Mouse (Mus musculus) stomach, embryonic 15.5 days (tissue): Measurements from ENCODE around the gene Gm44965. TPM values are rescaled to one million over a fixed set of nuclear protein-coding genes. Genes with fewer than 3 reads are reported as not detected.

ENCODE experiments used
- ATAC-seq: fragments of 200-750 bp; cut with Nextera tagmentation; 2 replicates; pipeline ENCODE4 v1.8.0; 2017; ENCODE audit warnings: low read depth, moderate number of reproducible peaks, moderate TSS enrichment; ENCODE audit not compliant: insufficient read depth, low FRiP score
- H3K27ac ChIP-seq: fragments of 300-500 bp; sonication (generic); 2 replicates; pipeline ENCODE4 v1.5.1; 2015; ENCODE audit warnings: mild to moderate bottlenecking, inconsistent platforms
- H3K27me3 ChIP-seq: fragments of 300-500 bp; sonication (generic); replicated peaks from 2 replicates; pipeline ENCODE4 v1.6.1; 2015; ENCODE audit warnings: inconsistent platforms
- H3K36me3 ChIP-seq: fragments of 300-500 bp; sonication (generic); 2 replicates; pipeline ENCODE4 v1.6.1; 2015; ENCODE audit warnings: inconsistent platforms
- H3K4me1 ChIP-seq: fragments of 300-500 bp; sonication (generic); 2 replicates; pipeline ENCODE4 v1.6.1; 2015; ENCODE audit warnings: inconsistent platforms
- H3K4me2 ChIP-seq: fragments of 300-500 bp; sonication (generic); 2 replicates; pipeline ENCODE4 v1.6.1; 2015; ENCODE audit warnings: mild to moderate bottlenecking, inconsistent platforms
- H3K4me3 ChIP-seq: fragments of 300-500 bp; sonication (generic); replicated peaks from 2 replicates; pipeline ENCODE4 v1.5.1; 2015; ENCODE audit warnings: inconsistent platforms
- H3K9ac ChIP-seq: fragments of 300-500 bp; sonication (generic); 2 replicates; pipeline ENCODE4 v1.6.1; 2015; ENCODE audit warnings: inconsistent platforms
- H3K9me3 ChIP-seq: fragments of 300-500 bp; sonication (generic); 2 replicates; pipeline ENCODE4 v1.6.1; 2016; ENCODE audit warnings: inconsistent platforms
- WGBS: fragments of 180-500 bp; shearing (Covaris S2); methylation state at CpG from one replicate; pipeline ENCODE4 v1.1.7; 2015; 5-methylcytosine and 5-hydroxymethylcytosine counted together
- polyA plus RNA-seq: library from polyadenylated mRNA; unstranded; fragments of >200 nt; fragmentation: Nextera tagmentation; extraction: Ambion mirVana; gene quantifications from 2 replicates; pipeline ENCODE4 v1.2.1, GENCODE M21; 2015

The Gm44965 gene
- polyA plus RNA-seq, 1 experiment from 2014 or later = not detected

DNA sequence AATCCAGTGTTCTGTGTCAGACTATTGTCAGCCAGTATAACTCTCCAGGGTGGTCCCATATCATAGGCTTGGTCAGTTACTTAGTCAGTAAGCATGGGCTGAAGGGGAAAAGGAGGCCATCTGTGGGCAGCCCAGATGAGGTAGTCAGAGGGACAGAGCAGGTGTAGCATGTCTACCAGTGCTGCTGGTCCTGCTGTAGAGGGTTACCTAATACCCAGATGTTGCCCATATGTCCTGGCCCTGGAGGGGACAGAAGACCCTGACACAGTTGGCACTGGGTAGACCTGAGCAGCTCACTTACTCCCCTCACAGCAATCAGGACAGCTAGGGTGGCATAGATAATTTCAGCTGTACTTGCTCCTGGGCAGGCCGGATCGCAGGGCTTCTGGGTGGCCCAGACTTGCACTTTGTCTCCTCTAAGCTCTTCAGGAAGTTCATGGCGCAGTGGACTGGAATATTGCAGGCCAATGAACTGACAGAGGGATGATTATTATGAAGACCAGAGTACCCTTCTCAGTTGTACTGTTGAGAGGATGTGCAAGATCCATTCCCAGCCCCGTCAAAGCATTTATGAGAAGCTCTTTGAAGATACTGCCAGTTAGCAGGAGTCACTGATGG is 27.9 kb upstream of the Gm44965 start:
- Histone ChIP-seq H3K36me3 (no peaks in the 10 kb centered on the region), H3K9me3 (no peaks in the 10 kb centered on the region), H3K4me3 (no peak overlapping the region), H3K27ac (no peak overlapping the region), H3K27me3 (no peaks in the 10 kb centered on the region), H3K4me2 (no peak overlapping the region), H3K4me1 (peaks cover 18% of the 10 kb centered on the region), H3K9ac (no peak overlapping the region)
- WGBS = 71% methylated on average over 4 of the region's 4 CpGs
- no peak for ATAC-seq

DNA sequence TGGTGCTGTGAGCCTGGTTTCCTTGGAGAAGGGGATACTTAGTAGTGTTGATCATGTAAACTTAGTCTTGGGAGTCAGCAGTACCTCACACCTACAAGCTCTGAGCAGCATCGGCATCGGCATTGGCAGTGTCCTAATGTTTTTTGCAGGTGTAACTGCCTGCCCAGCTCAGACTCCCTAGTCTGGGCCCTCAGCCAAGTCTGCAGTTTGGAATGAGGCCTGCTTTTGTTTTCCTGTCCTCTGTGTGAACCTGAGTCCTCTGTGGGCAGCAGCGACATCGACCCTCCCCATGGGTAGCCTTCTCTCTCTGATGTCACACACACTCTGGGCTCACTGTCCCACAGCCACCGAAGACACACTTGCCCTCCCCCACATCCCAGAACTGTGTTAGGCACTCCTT is 27.4 kb upstream of the Gm44965 start:
- Histone ChIP-seq H3K4me3 (no peak overlapping the region), H3K27me3 (no peaks in the 10 kb centered on the region), H3K4me1 (peaks cover 18% of the 10 kb centered on the region), H3K9me3 (no peaks in the 10 kb centered on the region), H3K9ac (no peak overlapping the region), H3K4me2 (no peak overlapping the region), H3K36me3 (no peaks in the 10 kb centered on the region), H3K27ac (no peak overlapping the region; the same call in 1 of the 2 replicates)
- 0 out of 2 replicates have a peak, but pooled peaks have one; percentile 48 for ATAC-seq
- WGBS = 43% methylated on average over 5 of the region's 5 CpGs

DNA sequence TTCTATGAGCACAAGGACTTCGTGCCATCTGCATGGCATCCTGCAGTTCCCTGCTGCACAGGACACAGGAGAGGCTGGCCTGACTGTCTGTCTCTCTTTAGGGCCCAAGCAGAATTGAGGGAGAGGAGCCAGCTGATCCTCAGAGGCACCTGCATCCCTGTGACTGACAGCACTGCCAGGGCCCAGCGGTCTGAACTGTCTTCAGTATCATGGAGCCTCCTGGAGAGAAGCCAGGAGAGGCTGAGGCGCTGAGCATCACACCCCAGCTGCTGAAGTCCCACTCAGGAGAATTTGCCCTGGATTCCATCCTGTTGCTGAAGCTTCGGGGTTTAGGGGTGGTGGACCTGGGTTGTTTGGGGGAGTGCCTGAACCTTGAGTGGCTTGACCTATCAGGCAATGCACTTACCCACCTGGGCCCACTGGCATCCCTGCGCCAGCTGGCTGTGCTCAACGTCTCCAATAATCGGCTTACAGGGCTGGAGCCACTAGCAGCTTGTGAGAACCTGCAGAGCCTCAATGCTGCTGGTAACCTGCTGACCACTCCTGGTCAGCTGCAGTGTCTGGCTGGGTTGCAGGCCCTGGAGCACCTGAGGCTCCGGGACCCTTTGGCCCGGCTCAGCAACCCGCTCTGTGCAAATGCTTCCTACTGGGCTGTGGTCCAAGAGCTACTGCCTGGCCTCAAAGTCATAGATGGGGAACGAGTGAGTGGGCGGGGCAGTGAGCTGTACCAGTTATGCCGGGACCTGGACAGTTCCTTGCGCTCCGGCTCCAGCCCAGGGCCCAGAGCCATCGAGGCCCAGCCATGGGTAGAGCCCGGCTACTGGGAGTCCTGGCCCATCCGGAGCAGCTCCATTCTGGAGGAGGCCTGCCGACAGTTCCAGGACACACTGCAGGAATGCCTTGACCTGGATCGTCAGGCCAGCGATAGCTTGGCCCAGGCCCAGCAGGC is 25.4 kb upstream of the Gm44965 start:
- peak overlapping the region; percentile 17; the same call in 1 of the 2 replicates for H3K4me2 ChIP-seq
- ATAC-seq = no peak
- H3K27ac ChIP-seq = peak overlapping the region; percentile 67
- no peak overlapping the region for H3K9ac ChIP-seq
- no peak overlapping the region for H3K4me3 ChIP-seq
- H3K4me1 ChIP-seq = peaks cover 26% of the 10 kb centered on the region
- no peaks in the 10 kb centered on the region for H3K36me3 ChIP-seq
- no peaks in the 10 kb centered on the region for H3K9me3 ChIP-seq
- no peaks in the 10 kb centered on the region for H3K27me3 ChIP-seq
- 53% methylated on average over 21 of the region's 21 CpGs for WGBS

DNA sequence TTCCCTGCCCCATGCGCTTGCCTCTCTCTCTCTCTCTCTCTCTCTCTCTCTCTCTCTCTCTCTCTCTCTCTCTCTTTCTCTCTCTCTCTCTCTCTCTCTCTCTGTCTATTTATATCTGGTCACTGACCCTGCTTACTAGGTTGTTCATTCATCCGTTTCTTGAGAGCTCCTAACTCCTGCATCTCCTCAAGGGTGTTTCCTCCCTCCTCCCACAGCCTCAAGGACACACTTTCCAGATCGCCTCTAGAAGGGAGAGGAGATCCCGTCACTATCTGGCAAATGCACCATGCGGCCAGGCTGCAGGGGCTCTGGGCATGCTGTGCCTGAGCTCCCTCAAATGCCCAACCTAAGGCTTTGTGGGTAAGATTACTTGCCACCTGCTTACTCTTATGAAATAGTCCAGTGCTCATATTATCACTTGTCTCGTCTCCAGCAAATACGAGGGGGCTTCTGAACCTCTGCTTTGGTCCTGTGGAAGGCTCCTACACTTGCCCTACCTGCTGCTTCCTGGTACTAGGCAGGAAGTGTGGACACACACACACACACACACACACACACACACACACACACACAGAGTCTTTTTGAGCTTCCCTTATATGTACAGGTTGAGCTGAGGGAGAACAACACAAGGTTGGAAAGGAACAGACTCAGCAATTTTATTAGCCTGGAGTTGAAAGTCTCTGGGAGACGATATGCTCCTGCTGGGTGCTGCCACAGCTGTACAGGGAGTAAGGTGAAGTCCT is 24.5 kb upstream of the Gm44965 start:
- Histone ChIP-seq H3K4me3 (no peak overlapping the region), H3K27me3 (no peaks in the 10 kb centered on the region), H3K4me1 (peaks cover 27% of the 10 kb centered on the region), H3K9me3 (no peaks in the 10 kb centered on the region), H3K36me3 (no peaks in the 10 kb centered on the region), H3K9ac (no peak overlapping the region), H3K27ac (peak overlapping the region; percentile 67; the same call in 1 of the 2 replicates), H3K4me2 (no peak overlapping the region; the same call in 1 of the 2 replicates)
- ATAC-seq = no peak
- 59% methylated on average over 7 of the region's 8 CpGs for WGBS

DNA sequence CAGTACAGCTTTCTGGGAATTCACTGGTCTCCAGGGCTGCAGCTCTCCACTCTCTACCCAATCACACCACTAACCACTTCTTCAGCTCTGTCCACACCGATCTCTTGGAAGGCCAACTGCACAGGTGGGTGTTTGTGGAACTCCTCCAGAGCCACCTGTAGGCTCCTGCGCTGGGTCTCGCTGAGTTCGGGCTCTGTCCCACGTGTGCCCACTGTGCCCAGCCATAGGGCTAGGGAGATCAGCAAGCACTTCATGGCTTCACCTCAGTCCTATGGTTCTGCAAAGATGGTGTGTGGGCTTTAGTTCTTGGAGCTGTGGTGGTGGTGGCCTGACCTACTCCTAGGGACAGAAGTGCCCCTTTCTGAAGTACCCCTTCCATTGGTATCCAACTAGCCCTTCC is 21.7 kb upstream of the Gm44965 start:
- H3K9me3 ChIP-seq = no peaks in the 10 kb centered on the region
- H3K36me3 ChIP-seq = no peaks in the 10 kb centered on the region
- WGBS = 86% methylated on average over 5 of the region's 5 CpGs
- H3K27me3 ChIP-seq = no peaks in the 10 kb centered on the region
- peaks cover 20% of the 10 kb centered on the region for H3K4me1 ChIP-seq
- no peak overlapping the region for H3K9ac ChIP-seq
- peak overlapping the region; percentile 76; the same call in 1 of the 2 replicates for H3K27ac ChIP-seq
- H3K4me2 ChIP-seq = peak overlapping the region; percentile 36
- no peak; the same call in 1 of the 2 replicates for ATAC-seq
- H3K4me3 ChIP-seq = peak overlapping the region; percentile 29

DNA sequence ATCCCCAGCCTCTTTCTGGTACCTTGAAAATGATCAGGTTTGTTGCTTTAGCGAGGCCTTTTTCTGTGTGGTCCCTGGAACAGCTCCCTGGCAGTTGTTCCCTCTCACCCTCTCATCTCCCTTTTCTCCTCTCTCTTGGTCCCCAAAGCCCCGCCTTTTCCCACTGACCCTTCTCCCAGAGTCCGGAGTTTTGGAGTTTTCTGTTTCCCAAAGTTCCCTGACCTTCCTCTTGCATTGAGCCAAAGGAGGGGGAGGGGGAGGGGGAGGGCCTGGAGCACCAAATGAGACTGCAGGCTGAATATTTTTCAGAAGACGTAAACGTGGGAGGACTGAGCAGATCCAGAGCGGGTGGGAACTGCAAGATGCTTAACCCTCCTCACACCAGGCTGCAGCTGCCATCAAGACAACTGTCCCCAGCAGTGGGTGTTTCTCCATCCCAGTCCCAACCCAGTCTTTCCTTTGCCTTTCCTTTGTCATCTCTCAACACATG is 21.1 kb upstream of the Gm44965 start, which contains the start of gene Rarres2:
Rarres2 (minus strand) TSS at position 218 of the 490 bp plus-strand sequence.
- Histone ChIP-seq H3K4me2 (peak within 1 kb of the TSS; percentile 36), H3K9me3 (no peaks in the 10 kb centered on the region), H3K4me3 (peak within 1 kb of the TSS; percentile 29), H3K27me3 (no peaks in the 10 kb centered on the region), H3K9ac (no peak within 1 kb of the TSS), H3K27ac (peak within 1 kb of the TSS; percentile 76), H3K4me1 (peaks cover 20% of the 10 kb centered on the region), H3K36me3 (no peaks in the 10 kb centered on the region)
- 13% methylated on average over 6 of the region's 6 CpGs for WGBS
- ATAC-seq = peak; percentile 73

DNA sequence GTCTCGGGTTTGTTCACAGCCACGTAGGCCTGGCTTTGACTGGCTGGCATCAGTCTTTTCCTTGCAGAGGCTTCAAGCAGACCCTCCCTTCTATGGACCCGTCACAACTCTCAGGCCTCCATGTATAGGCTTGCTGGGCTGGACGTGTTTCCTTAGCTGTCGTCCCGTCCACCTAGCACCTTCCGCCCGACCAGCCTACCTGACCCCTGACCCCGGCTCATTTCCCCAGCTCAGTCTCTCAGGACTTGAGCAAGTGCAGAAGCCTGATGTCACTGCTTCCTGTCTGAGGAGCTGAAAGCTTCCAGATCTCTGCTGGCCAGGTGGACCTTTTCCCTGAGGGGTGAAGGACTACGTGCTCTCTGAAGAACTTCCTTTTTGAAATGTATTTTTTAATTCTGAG is 20.5 kb upstream of the Gm44965 start:
- 32% methylated on average over 10 of the region's 10 CpGs for WGBS

DNA sequence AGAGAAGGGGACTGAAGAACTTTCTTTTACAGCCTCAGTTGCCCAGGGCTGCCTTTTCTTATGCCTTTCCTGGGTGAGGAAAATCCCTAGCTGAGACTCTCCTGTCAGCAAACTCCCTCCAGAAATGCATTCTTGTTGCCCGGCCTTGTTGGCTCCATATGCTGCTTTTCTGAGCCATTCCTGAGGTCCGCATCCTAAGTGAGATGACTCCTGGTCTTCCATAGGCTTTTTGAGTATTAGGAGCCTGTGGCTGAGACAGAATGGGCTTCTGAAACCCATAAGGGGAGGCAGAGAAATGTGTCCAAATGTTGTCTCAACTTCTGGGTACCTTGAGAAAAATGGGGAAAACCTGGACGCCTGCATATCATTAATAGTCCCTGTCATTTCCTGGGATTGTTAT is 19.8 kb upstream of the Gm44965 start:
- no peaks in the 10 kb centered on the region for H3K36me3 ChIP-seq
- peaks cover 9% of the 10 kb centered on the region for H3K4me1 ChIP-seq
- peak overlapping the region; percentile 54 for H3K27ac ChIP-seq
- no peak overlapping the region for H3K4me2 ChIP-seq
- no peak overlapping the region for H3K4me3 ChIP-seq
- 60% methylated on average over 3 of the region's 3 CpGs for WGBS
- no peak for ATAC-seq
- no peak overlapping the region for H3K9ac ChIP-seq
- no peaks in the 10 kb centered on the region for H3K9me3 ChIP-seq
- no peaks in the 10 kb centered on the region for H3K27me3 ChIP-seq

More for the DNA sequence above, 20.5 kb upstream of the Gm44965 start:
- H3K4me3 ChIP-seq = no peak overlapping the region
- peak overlapping the region; percentile 62 for H3K27ac ChIP-seq
- no peaks in the 10 kb centered on the region for H3K36me3 ChIP-seq
- no peak overlapping the region for H3K9ac ChIP-seq
- H3K4me1 ChIP-seq = peaks cover 15% of the 10 kb centered on the region
- H3K9me3 ChIP-seq = no peaks in the 10 kb centered on the region
- ATAC-seq = no peak
- H3K4me2 ChIP-seq = no peak overlapping the region
- H3K27me3 ChIP-seq = no peaks in the 10 kb centered on the region

DNA sequence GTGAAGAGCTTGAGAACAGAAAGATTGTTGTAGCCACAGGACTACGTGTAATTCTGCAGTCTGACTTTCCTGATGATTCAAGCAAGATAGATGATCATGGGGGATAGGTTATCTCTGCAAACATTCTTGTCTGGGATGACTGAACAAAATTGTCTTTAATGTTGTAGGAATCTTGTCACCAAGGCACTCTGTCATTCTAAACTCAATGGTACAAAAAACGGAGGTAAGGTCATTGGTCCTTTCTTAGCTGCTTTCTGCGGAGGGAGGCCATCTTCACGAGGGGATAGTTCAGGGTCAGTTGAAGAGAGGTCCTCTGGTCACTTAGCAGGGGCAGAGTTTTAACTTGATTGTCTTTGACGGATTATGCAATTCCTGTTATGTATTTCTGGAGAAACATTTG is 15.0 kb upstream of the Gm44965 start:
- H3K27ac ChIP-seq = peak overlapping the region; percentile 78
- H3K4me2 ChIP-seq = no peak overlapping the region
- H3K4me1 ChIP-seq = peaks cover 3% of the 10 kb centered on the region; the same call in 1 of the 2 replicates
- WGBS = 29% methylated on average over 5 of the region's 5 CpGs
- no peak overlapping the region for H3K9ac ChIP-seq
- H3K27me3 ChIP-seq = no peaks in the 10 kb centered on the region
- H3K9me3 ChIP-seq = no peaks in the 10 kb centered on the region
- no peak for ATAC-seq
- H3K36me3 ChIP-seq = no peaks in the 10 kb centered on the region
- H3K4me3 ChIP-seq = no peak overlapping the region

DNA sequence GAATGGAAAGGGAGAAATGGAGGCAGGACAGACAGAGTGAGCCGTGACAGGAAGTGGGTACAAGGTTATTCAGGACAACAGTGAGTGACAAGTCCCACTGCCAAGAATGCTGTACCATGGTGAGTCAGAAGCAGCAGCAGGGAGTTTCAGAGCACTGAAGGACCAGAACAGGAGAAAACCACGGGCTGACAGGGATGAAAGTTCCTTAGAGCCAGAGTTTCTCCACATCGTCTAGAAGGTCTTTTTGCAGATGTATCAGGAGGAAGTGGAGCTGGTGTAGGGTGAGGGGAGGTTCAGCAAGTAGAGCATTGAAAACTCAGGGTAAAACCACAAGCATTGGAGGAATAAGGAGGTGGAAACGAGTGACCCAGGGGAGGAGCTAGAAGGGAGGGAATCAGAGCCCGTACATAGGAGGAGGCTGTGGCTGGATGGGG is 14.5 kb upstream of the Gm44965 start:
- Histone ChIP-seq H3K4me1 (peaks cover 3% of the 10 kb centered on the region; the same call in 1 of the 2 replicates), H3K36me3 (no peaks in the 10 kb centered on the region), H3K27me3 (no peaks in the 10 kb centered on the region), H3K27ac (peak overlapping the region; percentile 78), H3K9ac (no peak overlapping the region), H3K4me2 (no peak overlapping the region; the same call in 1 of the 2 replicates), H3K4me3 (no peak overlapping the region), H3K9me3 (no peaks in the 10 kb centered on the region)
- 17% methylated on average over 5 of the region's 5 CpGs for WGBS
- ATAC-seq = no peak; the same call in 1 of the 2 replicates

DNA sequence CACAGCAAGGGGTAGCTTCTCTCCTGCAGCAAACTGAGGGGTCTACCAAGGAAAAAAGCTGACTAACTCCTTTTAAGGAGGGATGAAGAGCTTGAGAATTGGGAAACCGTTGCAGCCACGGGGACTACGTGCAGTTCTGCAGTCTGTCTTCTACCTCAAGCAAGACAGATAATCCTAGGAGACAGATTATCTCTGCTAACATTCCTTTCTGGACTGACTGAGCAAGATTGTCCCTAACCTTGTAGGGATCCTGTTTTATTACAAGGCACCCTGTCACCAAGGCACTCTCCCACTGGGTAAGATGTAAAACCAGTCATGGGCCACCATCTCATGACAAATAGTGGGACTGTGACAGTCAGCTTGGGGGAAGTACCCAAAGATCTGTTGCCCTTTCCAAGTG is 12.5 kb upstream of the Gm44965 start:
- no peak overlapping the region for H3K27ac ChIP-seq
- ATAC-seq = no peak
- peaks cover 3% of the 10 kb centered on the region; the same call in 1 of the 2 replicates for H3K4me1 ChIP-seq
- H3K4me2 ChIP-seq = no peak overlapping the region
- no peak overlapping the region for H3K4me3 ChIP-seq
- no peak overlapping the region for H3K9ac ChIP-seq
- no peaks in the 10 kb centered on the region for H3K27me3 ChIP-seq
- H3K36me3 ChIP-seq = no peaks in the 10 kb centered on the region
- H3K9me3 ChIP-seq = no peaks in the 10 kb centered on the region
- 39% methylated on average over 3 of the region's 3 CpGs for WGBS
